16 mouse cellular contexts compared by ENCODE assay signal in genomic region chr19:43843184-43843583, GRCm38 (mm10).
"Had no signal": no experiment of that assay in that cellular context is flagged by ENCODE, and none has a peak within 500 bp of the region (broad histone marks: within the 10 kb centered on the region; RNA-seq: fewer than 3 reads in every experiment).

No protein-coding gene starts in this region.

- H3K4me3 ChIP-seq: kidney, embryonic 15.5 days; limb, embryonic 10.5 days; limb, embryonic 13.5 days; liver, embryonic 13.5 days; stomach, embryonic 15.5 days had no signal

- H3K27ac ChIP-seq: kidney, embryonic 15.5 days; limb, embryonic 10.5 days; limb, embryonic 13.5 days; liver, embryonic 13.5 days; macrophage; stomach, embryonic 15.5 days had no signal

- H3K9me3 ChIP-seq: kidney, embryonic 15.5 days; limb, embryonic 10.5 days; limb, embryonic 13.5 days; liver, embryonic 13.5 days; stomach, embryonic 15.5 days had no signal

- H3K27me3 ChIP-seq: kidney, embryonic 15.5 days; limb, embryonic 13.5 days; liver, embryonic 13.5 days; stomach, embryonic 15.5 days had no signal

- H3K9ac ChIP-seq: kidney, embryonic 15.5 days; limb, embryonic 13.5 days; liver, embryonic 13.5 days; lung, embryonic 14.5 days; stomach, embryonic 15.5 days had no signal

- H3K4me1 ChIP-seq: limb, embryonic 13.5 days; stomach, embryonic 15.5 days had no signal

- DNase-seq: kidney, adult 8-10 months; kidney, postnatal 14 days; liver, embryonic 13.5 days; lung, embryonic 14.5 days; midbrain, embryonic 14.5 days; right cerebral cortex, postnatal 25 days; spleen, adult 18-20 months; thymus, postnatal 36 days had no signal

- ATAC-seq: intestine, postnatal 0 days; lung, postnatal 0 days had no signal

- H3K4me2 ChIP-seq: kidney, embryonic 15.5 days; limb, embryonic 13.5 days; liver, embryonic 13.5 days; lung, embryonic 14.5 days; midbrain, embryonic 11.5 days; stomach, embryonic 15.5 days had no signal
